Mouse (Mus musculus): ENCODE data around the gene Lrrc57.
"Not testable (repeated sequence)": the region's sequence is repeated elsewhere in the genome, so short reads cannot be mapped to it uniquely, and the experiment has no call there.

The Lrrc57 gene

DNA sequence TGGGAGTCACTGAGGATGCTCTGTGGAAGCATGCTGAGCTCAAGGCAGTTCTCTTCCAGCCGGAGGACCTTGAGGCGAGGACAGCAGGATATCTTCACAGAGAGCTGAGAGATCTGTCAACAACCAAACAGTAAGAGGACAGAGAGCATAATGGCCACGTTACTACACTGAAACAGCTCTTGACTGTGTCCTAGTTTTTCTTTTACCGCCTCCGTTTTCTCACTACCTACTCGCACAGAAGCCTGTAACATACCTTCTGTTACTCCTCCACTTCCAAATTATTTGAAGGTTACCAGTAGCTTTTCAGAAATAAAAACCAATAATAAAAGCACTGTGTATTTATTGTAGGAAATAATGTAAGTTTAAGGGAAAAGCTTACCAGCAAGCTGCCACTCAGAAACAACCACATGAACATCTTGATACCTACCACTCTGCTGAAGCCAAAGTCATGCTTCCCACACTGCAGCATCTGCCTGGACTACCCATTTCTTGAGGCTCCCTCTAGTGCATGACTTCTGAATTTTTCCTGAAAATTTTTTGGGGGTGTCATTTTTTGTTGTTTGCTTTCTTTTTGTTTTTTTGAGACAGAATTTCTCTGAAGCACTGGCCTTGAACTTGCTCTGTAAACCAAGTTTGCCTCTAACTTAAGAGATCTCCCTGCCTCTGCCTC, 3.2 kb downstream of the Lrrc57 start:
- DNase-seq (ENCODE audit: low spot score in 2 of 2) = no peak

DNA sequence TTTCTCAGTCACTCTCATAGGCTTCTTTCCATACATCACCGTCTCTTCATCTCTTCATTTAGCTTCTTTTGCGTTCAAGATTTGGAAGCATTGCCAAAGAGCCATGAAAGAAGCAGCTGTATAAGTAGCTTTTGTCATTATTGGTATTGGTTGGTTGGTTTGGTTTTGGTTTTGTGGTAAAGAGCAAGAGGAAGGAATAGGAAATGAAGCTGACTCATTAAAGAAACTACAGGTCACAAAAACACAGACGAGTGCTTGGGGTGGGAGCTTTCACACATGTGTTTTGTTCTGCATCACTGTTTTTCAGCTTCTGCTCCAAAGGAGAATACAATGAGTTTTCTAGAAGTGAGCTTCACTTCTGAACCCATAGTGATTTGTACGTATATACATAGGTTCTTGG, 9.8 kb downstream of the Lrrc57 start:
- DNase-seq (ENCODE audit: low spot score in 2 of 2) = no peak

DNA sequence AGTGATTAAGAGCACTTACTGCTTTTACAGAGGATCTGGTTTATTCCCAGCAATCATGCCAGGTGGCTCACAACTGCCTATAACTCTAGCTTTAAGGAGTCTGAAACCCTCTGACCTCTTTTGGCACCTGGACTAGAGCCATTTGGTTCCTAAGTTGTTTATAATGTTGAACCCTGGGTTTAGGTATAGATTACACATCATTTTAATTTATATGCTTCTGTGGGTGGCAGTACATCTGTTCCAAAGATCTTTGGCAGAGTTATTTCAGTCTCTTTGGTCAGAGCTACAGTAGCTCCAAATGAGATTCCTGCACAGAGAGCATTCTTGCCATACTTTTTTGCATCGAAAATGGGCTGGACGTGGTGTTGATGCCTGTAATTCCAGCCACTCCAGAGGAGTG, 11.6 kb downstream of the Lrrc57 start:
- no peak for DNase-seq (ENCODE audit: low spot score in 2 of 2)

DNA sequence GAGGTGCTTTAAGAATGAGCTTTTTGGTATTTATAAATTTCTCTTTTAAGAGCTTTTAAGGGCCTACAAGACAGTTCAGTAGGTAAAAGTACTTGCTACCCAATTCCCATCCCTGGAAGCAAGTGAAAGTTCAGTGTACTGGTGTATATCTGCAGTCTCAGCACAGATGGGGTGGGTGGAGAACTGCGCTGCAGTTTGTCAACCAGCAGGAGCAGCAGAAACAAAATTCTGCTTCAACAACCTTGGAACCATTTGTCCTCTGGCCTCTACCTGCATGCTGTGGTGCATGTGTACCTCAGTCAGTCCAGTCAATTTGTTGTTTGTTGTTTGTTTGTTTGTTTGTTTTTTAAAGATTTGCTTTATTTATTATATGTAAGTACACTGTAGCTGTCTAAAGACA, 17.1 kb downstream of the Lrrc57 start:
- DNase-seq (ENCODE audit: low spot score in 2 of 2) = no peak

DNA sequence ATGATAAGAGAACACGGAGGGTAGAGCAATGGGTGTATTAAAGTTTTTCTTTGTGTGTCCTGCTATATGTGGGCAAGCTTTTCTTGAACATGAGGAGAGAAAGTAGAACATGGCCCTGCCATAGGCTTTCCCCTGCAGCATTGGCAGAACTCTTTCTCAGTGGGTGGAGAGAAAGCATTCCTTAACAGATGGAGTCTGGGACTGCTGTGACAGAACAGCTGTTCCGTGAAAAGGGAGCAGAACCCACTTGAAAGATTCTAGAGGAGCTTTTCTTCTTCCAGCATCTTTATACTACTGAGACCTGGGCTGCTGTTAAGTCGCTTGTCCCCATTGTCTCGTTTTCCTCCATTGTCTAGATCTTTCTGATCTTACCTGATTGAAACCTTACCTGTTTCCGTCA, 19.6 kb downstream of the Lrrc57 start:
- DNase-seq (ENCODE audit: low spot score in 2 of 2) = no peak

DNA sequence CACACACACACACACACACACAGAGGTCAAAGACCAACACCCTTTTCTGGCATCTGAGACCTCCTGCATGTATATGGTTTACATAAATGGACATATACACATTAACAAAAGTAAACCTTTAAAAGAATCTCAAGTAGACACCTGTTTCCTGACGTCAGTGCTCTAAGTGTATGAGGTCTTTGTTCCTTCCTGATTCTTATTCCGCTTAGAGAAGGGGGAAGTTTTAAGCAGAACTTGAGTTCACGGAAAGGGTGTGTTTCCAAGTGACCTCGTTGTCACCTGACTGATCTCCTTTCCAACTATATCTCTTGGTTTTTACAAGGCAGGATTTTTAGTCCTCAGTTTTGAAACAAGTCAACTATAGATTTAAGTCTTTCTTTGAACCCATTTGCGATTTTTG, 31.0 kb downstream of the Lrrc57 start:
- no peak for DNase-seq (ENCODE audit: low spot score in 2 of 2)

DNA sequence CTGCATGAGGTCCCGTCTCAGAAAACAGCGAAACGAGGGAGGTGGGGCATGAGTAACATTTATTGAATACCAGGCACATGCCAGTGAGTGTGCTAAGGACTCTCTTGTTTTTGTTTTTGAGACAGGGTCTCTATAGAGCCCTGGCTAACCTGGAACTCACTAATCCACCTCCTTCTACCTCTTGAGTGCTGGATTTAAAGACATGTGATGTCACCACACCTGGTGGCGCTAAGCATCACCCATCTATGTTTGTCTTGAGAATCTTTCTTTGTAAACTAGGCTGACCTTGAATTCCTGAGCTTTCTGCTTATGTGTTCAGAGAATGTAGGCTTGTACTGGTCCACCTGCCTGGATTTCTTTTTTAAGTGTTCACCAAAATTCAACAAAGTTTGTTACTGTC, 31.5 kb downstream of the Lrrc57 start:
- no peak for DNase-seq (ENCODE audit: low spot score in 2 of 2)

DNA sequence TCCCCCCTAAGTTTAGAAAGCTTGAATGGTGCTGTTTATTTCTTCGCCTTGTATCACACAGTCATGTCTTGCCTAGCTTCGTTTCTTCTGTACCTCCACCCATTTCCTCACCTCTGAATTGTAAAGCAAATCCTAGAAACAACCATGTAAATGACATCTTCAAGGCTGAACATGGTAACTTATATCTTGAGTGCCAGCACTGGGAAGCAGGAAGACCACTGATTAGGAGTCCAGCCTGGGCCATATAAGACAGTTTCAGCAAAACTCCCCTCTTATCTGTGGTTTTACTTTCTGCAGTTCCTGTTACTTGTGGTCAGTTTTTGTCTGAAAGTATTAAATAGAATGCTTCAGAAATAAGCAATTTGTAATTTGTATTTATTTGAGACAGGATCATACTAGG, 33.3 kb downstream of the Lrrc57 start:
- no peak for DNase-seq (ENCODE audit: low spot score in 2 of 2)

DNA sequence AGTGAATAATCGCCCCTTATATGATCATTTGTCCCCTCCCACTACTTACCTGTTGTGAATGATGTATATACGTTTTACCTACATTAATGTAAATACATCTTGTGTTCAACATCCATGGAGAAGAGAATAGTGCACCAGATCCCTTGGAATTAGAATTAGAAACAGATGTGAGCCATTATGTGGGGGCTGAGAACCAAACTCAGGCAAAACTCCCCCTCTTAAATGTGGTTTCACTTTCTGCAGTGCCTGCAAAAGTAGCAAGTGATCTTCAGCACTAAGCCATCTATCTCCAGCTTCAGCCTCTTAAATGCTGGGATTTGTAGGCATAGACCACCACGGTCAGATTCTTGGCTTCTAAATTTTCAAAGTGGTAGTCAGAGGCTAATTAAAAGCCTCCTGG, 34.2 kb downstream of the Lrrc57 start:
- no peak for DNase-seq (ENCODE audit: low spot score in 2 of 2)

DNA sequence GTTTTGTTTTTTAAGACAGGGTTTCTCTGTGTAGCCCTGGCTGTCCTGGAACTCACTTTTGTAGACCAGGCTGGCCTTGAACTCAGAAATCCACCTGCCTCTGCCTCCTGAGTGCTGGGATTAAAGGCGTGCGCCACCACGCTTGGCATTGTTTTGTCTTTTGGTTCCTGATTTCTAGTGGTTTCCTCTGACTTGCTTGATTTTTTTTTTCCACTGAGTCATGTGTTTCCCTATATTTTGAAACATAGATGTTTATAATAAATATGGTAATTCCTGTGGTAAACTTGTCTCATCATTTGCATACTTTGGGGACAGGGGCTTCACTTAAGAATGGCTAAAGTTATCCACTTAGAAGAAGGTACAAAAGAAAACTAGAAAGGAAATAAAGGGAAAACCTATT, 37.2 kb downstream of the Lrrc57 start:
- DNase-seq (ENCODE audit: low spot score in 2 of 2) = not testable (repeated sequence)

DNA sequence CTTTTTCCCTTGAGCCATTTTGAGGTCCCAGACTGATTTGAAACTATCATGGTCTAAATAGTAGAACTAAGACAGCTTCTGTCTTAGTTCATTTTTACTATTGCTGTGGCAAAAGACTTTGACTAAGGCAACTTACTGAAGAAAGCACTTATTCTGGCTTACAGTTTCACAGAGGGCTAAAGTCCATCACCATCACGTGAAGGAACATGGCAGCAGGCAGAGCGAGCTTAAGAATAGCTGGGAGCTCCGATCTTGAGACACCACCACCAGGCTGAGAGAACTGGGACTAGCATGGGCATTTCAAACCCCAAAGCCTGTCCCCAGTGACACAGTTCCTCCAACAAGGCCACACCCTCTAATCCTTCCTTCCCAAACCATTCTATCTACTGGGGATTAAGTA, 38.2 kb downstream of the Lrrc57 start:
- no peak for DNase-seq (ENCODE audit: low spot score in 2 of 2)

DNA sequence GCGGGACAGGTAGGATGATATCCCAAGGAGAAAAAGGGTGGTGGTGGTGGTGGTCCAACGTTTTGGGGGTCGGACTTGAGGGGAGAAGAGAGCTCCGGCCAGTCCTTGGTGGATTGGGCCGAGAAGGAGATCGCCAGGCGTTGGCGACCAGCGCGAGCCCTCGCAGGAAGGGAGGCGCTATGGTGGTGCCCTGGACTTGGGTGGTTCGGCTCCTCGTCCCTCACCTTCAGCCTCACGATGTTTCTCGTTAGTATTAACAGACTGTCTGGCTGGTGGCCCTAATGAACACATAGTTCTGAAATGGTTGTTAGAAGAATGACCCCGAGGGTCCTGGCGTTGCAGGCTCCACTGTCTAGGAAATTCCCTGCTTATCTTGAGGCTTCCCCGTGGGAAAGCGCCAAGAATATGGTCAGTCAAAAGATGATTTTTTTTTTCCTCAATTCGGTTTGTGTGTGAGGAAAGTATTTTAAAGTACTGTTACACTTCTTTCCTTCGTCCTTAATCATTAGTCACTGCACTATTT, 41.5 kb downstream of the Lrrc57 start:
- DNase-seq (ENCODE audit: low spot score in 2 of 2) = no peak

DNA sequence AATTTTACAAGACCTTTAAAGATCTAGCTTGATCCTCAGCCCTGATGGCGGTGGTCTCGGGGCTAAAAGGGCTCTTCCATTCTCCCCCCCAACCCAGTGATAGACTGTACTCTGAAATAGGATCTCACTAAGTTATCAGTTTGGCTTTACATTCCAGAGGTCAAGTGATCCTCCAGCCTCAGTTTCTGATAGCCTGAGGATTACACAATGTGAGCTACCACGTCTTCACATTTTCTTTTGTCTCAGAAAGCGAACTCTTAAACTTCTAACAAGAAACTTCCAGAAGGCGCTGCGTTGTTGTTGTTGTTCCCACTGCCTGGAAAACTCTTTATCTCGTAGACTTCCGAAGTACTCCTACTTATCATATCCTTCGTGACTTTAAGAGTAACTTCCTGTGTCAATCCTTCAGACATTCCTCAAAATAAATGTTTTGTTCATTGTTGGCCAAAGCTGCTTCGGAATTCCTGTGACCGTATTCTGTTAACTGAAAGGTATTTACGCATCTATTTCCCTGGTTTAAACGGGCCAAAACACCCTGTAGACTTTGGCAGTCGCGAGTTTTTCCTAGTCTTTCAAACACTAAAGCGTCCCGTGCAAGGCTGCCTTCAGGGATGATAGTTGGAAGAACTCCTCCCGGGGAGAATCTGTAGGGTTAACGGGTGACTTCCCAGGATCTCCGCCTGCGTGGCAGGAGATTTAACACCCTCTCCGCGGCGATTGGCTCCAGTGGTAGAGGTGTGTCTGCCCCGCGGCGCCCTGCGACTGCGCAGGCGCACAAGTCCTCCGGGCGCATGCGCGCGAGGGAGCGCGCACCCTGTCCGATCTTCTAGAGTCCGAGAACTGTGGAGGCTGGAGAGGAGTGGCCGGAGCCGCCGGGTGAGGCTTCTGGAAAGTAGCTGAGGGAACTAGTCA, 42.2 kb downstream of the Lrrc57 start, which contains the start of gene Snap23:
TSS of gene Snap23 (plus strand) at position 786 of the 912 bp plus-strand sequence.
- peak; percentile 93 to 97 for DNase-seq (ENCODE audit: low spot score in 2 of 2)

DNA sequence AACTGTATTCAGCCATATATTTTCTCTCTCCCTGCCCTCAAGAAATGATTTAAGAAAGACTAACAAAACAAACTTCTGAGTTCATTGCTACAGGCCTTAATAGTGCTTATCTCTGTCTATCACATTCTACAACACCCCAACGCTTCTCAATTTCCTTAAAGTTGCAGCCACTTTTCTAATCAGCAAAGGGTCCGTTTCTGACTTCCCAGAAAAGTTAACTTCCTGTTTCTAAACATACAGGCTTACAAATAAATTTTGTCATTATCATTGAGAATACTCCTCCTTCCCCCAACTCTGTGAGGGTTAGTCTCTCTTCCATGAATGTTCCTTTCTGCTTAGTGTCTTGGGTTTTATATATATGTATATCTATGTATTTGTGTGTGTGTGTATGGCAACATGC, 44.0 kb downstream of the Lrrc57 start:
- no peak for DNase-seq (ENCODE audit: low spot score in 2 of 2)

DNA sequence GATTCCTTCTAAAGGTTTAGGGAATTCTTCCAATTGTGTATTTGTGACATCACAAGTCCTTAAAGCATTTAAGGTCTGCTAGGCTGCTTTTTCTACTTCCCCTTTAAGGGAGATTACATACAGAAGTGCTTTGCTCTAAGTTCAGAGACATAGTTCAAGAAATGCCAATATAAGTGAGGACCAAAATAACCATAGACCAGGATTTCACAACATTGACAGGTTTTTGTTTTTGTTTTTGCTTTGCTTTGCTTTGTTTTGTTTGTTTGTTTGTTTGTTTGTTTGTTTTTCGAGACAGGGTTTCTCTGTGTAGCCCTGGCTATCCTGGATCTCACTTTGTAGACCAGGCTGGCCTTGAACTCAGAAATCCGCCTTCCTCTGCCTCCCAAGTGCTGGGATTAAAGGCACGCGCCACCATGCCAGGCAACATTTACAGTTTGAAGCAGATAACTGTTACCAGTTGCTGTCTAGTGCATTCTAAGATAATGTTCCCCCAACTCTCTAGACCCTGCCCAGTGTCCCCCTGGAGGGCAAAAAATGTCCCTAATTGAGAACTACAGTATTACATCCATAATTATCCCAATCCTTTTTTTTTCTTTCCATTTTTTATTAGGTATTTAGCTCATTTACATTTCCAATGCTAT, 44.7 kb downstream of the Lrrc57 start:
- DNase-seq (ENCODE audit: low spot score in 2 of 2) = not testable (repeated sequence)

DNA sequence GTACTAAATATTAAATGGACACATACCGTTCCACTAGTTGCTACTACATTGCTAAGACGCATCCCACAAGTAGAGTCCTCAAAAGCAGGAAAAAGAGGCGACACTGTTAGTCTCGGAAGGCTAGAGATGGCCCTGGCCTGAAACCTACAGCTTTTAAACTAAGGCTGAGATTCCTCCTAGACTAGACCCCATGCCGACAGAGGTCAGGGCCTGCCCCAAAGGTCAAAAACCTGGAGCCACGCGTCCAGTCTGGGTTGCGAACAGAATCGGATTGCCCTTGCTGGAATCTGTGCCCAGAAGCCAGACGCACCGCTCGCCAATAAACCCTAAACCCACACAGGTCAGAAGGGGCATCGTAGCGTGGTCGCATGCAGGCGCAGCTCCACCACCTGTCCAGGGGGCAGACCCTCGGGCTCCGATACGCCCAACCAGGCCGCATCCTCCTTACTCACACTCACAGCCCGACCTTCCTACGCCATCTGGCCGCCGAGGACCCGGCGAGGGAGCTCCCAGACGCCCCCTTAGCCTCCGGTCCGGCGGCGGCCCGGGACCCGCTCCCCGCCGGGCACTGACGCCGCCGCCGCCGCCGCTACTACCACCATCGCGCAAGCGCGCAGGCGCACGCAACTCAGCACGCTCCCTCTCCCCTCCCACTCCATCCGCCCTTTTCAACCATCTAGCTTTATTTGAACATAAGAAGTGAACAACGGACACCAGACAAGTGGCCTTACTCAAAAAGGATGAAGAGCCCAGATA, 45.9 kb downstream of the Lrrc57 start, which contains the start of gene Zfp106:
TSS of gene Zfp106 (minus strand) at position 609 of the 756 bp plus-strand sequence.
- DNase-seq (ENCODE audit: low spot score in 2 of 2) = peak; percentile 79 to 83

DNA sequence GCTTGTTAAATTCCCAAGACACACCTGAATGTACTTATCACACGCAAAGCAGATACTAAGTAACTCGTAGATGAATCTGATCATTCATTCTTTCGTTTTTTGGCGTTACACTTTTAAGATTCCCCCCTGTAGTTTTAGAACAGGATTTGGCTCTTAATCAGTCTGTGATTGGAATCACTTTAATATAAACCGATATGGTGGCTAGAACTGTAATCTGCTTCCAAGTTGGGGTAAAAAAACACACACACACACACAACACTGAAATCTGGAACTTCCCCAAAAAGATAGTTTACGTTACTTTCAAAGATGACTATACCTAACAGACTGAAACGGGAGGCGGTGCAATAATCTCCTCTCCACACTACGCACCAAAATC, 46.5 kb downstream of the Lrrc57 start:
- no peak for DNase-seq (ENCODE audit: low spot score in 2 of 2)

DNA sequence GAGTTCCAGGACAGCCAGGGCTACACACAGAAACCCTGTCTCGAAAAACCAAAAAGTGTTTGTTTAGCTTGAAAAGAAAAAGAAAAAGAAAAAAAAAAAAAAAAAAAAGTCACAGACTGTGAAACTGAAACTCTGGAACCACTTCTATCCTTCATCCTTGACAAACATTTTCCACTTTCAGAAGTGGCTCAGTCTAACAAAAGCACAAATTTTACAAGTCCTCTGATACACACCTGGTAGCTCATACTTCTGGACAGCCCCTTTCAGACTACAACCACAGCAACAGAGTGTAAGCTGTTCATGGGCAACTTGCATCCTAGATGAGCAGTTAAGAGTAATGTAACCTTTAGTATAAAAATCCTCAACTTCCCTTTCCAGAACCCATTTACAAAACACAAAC, 47.8 kb downstream of the Lrrc57 start:
- no peak for DNase-seq (ENCODE audit: low spot score in 2 of 2)

DNA sequence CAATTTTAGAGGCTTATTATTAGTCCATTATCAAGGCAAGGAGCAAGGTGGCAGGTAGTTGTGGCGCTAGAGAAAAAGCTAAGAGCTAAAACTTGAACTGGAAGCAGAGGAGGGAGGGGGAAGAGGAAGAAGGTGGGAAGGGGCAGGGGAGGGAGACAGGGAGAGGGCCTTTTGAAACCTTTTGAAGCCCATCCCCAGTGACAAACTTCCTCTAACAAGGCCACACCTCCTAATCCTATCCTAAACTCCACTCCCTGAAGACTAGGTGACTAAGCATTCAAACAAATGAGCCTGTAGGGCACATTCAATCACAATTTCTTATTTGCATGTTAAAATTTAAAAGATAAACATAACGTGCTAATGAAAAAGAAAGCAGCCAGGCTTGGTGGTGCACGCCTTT, 50.5 kb downstream of the Lrrc57 start:
- no peak for DNase-seq (ENCODE audit: low spot score in 2 of 2)

DNA sequence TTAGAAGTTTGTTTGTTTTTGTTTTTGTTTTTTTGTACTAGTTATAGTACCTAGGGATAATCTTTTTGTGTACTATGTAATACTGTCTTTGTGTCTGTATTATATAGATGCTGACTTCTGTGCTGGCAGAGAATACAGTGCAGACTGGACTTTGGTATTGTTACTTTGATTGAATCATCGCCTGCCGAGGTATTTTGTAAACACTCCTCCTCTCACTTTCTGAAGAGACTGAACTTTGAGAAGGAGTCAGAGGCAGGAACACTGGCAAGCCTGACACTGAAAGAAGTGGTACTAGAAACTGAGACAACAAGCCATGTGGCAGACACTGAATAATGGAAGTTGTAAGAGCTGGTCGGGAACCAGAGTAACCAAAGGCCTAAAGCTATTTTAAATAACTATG, 52.5 kb downstream of the Lrrc57 start:
- no peak for DNase-seq (ENCODE audit: low spot score in 2 of 2)
